Mouse (Mus musculus) kidney, postnatal 0 days (tissue): ENCODE measurements around the gene Trim54. TPM values are rescaled to one million over a fixed set of nuclear protein-coding genes. Genes with fewer than 3 reads are reported as not detected.

Source experiments
- ATAC-seq: fragments of 200-750 bp; cut with Nextera tagmentation; replicated peaks from 2 replicates; pipeline ENCODE4 v1.8.0; 2017; ENCODE audit warnings: low read depth, moderate number of reproducible peaks, moderate TSS enrichment, moderate library complexity; ENCODE audit not compliant: low FRiP score
- DNase-seq: peaks from one replicate; pipeline ENCODE4 v3.0.0-alpha.2; 2016; ENCODE audit warnings: low spot score
- H3K27ac ChIP-seq: fragments of 300-500 bp; sonication (generic); 2 replicates; pipeline ENCODE4 v1.5.1; 2014; ENCODE audit warnings: mild to moderate bottlenecking
- H3K27me3 ChIP-seq: fragments of 300-500 bp; sonication (generic); 2 replicates; pipeline ENCODE4 v1.6.1; 2014; ENCODE audit warnings: low read length, mixed read lengths; ENCODE audit not compliant: insufficient read depth
- H3K36me3 ChIP-seq: fragments of 300-500 bp; sonication (generic); 2 replicates; pipeline ENCODE4 v1.6.1; 2014; ENCODE audit warnings: low read length, mixed read lengths; ENCODE audit not compliant: insufficient read depth
- H3K4me1 ChIP-seq: fragments of 300-500 bp; sonication (generic); replicated peaks from 2 replicates; pipeline ENCODE4 v1.6.1; 2014; ENCODE audit warnings: antibody characterized with exemption, low read length, mixed read lengths; ENCODE audit not compliant: insufficient read depth
- H3K4me2 ChIP-seq: fragments of 300-500 bp; sonication (generic); 2 replicates; pipeline ENCODE4 v1.6.1; 2014; ENCODE audit warnings: mild to moderate bottlenecking, low read length, moderate library complexity, mixed read lengths
- H3K4me3 ChIP-seq: fragments of 300-500 bp; sonication (generic); replicated peaks from 2 replicates; pipeline ENCODE4 v1.5.1; 2014; ENCODE audit warnings: low read depth, low read length
- H3K9ac ChIP-seq: fragments of 300-500 bp; sonication (generic); 2 replicates; pipeline ENCODE4 v1.6.1; 2014; ENCODE audit warnings: low read depth, low read length
- H3K9me3 ChIP-seq: fragments of 300-500 bp; sonication (generic); replicated peaks from 2 replicates; pipeline ENCODE4 v1.6.1; 2016; ENCODE audit warnings: low read length, inconsistent platforms, mixed read lengths
- CTCF ChIP-seq: IDR thresholded peaks from 2 replicates; pipeline ENCODE4 v1.5.1; 2016; ENCODE audit warnings: antibody characterized with exemption, low read depth, mild to moderate bottlenecking, moderate library complexity
- WGBS: fragments of 180-500 bp; shearing (Covaris S2); extraction: QIAGEN DNeasy Blood & Tissue Kit; methylation state at CpG from one replicate; pipeline ENCODE4 v1.1.7; 2014; 5-methylcytosine and 5-hydroxymethylcytosine counted together
- polyA plus RNA-seq: library from polyadenylated mRNA; unstranded; fragments of >200 nt; fragmentation: Nextera tagmentation; extraction: Ambion mirVana; gene quantifications from 2 replicates; pipeline ENCODE4 v1.2.1, GENCODE M21; 2015

Gene Trim54
- polyA plus RNA-seq, 1 experiment from 2014 or later, result not detected

DNA sequence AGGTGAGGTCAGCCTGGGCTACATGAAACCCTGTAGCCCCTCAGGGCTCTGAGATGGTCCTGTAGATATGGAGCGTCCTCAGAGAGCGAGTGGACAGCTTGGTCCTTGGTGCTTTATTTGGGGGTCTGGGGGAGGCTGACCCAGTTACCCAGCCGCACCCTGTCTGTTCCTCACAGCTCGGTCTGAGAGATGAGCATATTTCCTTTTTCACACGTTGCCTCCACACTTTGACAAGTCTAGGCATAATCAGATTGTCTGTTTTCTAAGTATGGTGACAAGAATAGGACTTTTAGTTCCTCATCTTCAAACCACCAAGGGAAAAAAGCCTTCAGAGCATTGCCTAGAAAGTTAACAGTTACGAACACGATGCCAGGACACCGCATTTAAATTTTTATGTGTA, 4.6 kb downstream of the Trim54 start:
- Histone ChIP-seq H3K4me3 (no peak overlapping the region), H3K9ac (no peak overlapping the region), H3K4me1 (no peaks in the 10 kb centered on the region), H3K27ac (no peak overlapping the region), H3K4me2 (no peak overlapping the region), H3K27me3 (no peaks in the 10 kb centered on the region), H3K9me3 (no peaks in the 10 kb centered on the region), H3K36me3 (no peaks in the 10 kb centered on the region)
- TF ChIP-seq CTCF, result no peak
- 71% methylated on average over 8 of the region's 8 CpGs for WGBS
- ATAC-seq, result no peak
- no peak for DNase-seq

DNA sequence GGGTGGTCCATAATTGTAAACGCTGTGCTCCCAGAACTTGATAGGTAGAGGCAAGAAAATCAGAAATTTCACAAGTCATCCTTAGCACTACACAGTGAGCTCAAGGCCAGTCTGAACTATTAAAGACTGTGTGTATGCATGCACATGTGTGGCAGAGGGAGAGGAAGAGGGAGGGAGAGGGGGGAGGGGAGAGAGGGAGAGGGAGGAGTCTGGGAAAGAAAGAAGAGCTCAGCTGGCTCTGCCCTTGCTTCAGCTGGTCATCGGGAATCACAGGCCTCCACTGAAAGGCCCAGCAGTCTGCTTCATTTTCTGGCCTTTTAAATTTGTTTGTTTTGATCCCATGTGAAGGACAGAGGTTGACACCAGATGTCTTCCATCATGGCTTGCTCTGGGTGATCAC, 7.0 kb downstream of the Trim54 start:
- ATAC-seq (no peak), DNase-seq (no peak)
- Histone ChIP-seq H3K27ac (no peak overlapping the region), H3K27me3 (no peaks in the 10 kb centered on the region), H3K4me1 (no peaks in the 10 kb centered on the region), H3K4me3 (no peak overlapping the region), H3K36me3 (no peaks in the 10 kb centered on the region), H3K9me3 (no peaks in the 10 kb centered on the region), H3K9ac (no peak overlapping the region), H3K4me2 (no peak overlapping the region)
- WGBS, result 39% methylated on average over 2 of the region's 2 CpGs
- TF ChIP-seq CTCF, result no peak

DNA sequence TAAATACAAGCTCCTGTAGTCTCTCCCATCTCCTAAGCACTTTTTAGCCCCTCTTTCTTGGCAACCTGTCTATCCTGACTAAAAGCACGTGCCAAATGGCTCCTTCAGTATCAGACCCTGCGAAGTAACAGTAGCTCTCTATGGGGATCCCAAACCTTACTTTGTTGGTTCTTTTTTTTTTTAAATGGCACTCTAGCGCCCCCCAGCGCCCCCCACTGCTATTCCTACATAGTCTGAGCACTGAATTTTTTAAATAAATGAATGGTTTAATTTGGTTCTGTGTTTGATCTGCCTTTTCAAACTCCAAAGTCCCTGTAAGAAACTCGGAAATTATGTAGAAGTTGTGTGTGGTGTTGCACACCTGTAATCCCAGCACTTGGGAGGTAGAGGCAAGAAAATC, 9.5 kb downstream of the Trim54 start:
- Histone ChIP-seq H3K27me3 (no peaks in the 10 kb centered on the region), H3K4me3 (no peak overlapping the region), H3K9ac (no peak overlapping the region), H3K4me2 (no peak overlapping the region), H3K36me3 (no peaks in the 10 kb centered on the region), H3K4me1 (no peaks in the 10 kb centered on the region), H3K27ac (no peak overlapping the region), H3K9me3 (no peaks in the 10 kb centered on the region)
- 39% methylated on average over 5 of the region's 5 CpGs for WGBS
- DNase-seq (no peak), ATAC-seq (no peak)
- no peak for TF ChIP-seq CTCF

DNA sequence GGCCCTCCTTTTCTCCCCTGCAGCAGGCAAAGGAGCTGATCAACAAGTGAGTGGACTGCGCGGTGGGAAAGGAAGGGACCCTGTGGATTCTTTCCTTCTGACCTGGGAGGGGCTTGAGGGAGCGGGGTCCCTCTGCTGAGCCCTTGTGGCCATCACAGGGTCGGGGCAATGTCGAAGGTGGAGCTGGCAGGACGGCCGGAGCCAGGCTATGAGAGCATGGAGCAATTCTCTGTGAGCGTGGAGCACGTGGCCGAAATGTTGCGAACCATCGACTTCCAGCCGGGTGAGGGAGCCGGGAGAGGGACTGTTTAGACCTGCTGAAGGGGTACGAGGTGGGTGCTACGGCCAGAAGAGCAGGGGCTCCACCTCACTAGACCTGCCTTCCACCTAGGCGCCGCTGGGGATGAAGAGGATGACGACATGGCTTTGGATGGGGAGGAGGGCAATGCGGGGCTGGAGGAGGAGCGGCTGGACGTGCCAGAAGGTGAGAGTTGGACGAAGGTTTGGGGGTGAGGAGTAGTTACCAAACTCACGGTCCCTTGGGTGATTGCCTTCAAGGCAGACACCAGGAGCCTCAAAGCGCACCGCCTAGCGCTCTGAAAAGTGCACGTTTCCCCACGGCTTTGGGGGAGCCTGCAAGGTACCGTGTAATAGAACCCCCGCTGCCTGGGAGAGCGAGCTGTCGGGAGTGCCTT, 20.4 kb downstream of the Trim54 start:
- WGBS, result 1% methylated on average over 33 of the region's 33 CpGs
- no peak overlapping the region for H3K27ac ChIP-seq
- H3K9me3 ChIP-seq, result no peaks in the 10 kb centered on the region
- H3K27me3 ChIP-seq, result peaks cover 48% of the 10 kb centered on the region
- H3K36me3 ChIP-seq, result no peaks in the 10 kb centered on the region
- peaks cover 7% of the 10 kb centered on the region; the same call in 1 of the 2 replicates for H3K4me1 ChIP-seq
- no peak for DNase-seq
- H3K4me3 ChIP-seq, result peak overlapping the region; percentile 20; the same call in 1 of the 2 replicates
- no peak overlapping the region for H3K9ac ChIP-seq
- H3K4me2 ChIP-seq, result no peak overlapping the region
- TF ChIP-seq CTCF, result no peak
- no peak for ATAC-seq

DNA sequence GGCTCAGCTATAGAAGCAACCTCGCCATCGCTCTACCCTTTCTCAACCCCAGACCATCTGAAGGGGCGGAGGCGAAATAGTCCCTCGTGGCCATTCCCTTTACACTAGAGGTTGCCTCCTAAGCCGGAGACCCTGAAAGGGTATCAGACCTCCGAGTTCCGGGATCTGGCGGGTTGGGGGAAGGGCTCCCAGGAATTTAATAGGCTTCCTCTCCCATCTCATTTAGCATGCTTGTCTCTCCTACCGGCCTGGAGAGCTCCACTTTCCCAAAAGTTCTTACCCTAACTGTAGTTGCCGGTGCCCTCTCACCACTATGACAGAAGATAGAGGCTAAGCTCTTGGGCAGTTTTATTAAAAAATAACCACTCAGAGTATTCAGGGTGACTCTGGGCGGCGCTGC, 21.1 kb downstream of the Trim54 start:
- no peak overlapping the region for H3K27ac ChIP-seq
- peaks cover 7% of the 10 kb centered on the region; the same call in 1 of the 2 replicates for H3K4me1 ChIP-seq
- ATAC-seq (no peak), DNase-seq (no peak)
- WGBS, result 1% methylated on average over 13 of the region's 13 CpGs
- no peak overlapping the region for H3K9ac ChIP-seq
- H3K4me3 ChIP-seq, result peak overlapping the region; percentile 20; the same call in 1 of the 2 replicates
- TF ChIP-seq CTCF, result no peak
- H3K4me2 ChIP-seq, result peak overlapping the region; percentile 40
- H3K9me3 ChIP-seq, result no peaks in the 10 kb centered on the region
- H3K27me3 ChIP-seq, result peaks cover 48% of the 10 kb centered on the region
- H3K36me3 ChIP-seq, result no peaks in the 10 kb centered on the region

DNA sequence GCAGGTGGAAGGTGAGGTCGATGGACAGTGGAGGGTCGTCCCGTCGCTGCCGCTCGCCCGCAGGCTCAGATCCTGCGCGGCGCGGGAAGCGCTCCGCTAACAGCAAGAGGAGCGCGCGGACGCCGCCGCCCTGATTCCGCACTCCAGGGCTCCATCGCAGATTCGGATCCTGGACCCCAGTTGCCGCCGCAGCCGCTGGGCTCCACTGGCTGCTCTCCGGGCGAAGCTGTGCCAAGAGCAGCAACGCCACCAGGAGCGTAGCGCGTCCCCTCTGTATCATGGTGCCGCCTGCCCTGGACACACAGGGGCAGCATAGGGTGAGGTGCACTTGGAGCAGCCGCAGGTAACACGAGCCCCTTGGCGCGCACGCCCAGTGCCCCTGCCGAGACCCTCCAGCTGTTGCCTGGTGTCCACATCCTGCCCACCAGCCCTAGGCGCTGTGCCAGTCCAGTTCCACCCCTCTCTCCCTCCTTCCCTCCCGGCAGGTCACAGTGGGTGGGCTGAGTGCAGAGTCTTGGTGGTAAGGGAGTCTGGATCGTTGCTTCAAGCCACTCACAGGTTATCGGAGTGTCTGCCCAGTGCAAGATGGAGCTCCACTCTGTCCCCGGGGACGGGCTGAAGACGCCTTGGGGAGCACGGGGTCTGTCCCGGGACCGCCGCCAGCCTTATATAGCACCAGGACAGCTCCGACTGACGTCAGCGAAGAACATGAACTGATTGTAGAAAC, 21.9 kb downstream of the Trim54 start, which contains the start of gene Ucn:
Ucn (minus strand) TSS at position 589 of the 727 bp plus-strand sequence.
- no peaks in the 10 kb centered on the region for H3K9me3 ChIP-seq
- peak; percentile 36 for DNase-seq
- H3K4me3 ChIP-seq, result peak within 1 kb of the TSS; percentile 20
- under 1% methylated on average over 52 of the region's 52 CpGs for WGBS
- no peaks in the 10 kb centered on the region for H3K36me3 ChIP-seq
- no peak within 1 kb of the TSS for H3K9ac ChIP-seq
- H3K27ac ChIP-seq, result no peak within 1 kb of the TSS
- H3K4me2 ChIP-seq, result peak within 1 kb of the TSS; percentile 40
- TF ChIP-seq CTCF, result no peak
- no peak; the same call in 1 of the 2 replicates for ATAC-seq
- peaks cover 48% of the 10 kb centered on the region for H3K27me3 ChIP-seq
- peaks cover 7% of the 10 kb centered on the region; the same call in 1 of the 2 replicates for H3K4me1 ChIP-seq
